Mouse (Mus musculus) mouse trophoblast stem cell (cell line): ENCODE results near the gene Grm6.

Source experiments
- in situ Hi-C, 2 experiments: fragments of 300-500 bp; cut with MseI, MboI; formaldehyde crosslinking; loops; 2 replicates in 1 of 2; 3 replicates in 1 of 2; pipeline ENCODE4 v1.15.1; 2025

Gene Grm6

DNA sequence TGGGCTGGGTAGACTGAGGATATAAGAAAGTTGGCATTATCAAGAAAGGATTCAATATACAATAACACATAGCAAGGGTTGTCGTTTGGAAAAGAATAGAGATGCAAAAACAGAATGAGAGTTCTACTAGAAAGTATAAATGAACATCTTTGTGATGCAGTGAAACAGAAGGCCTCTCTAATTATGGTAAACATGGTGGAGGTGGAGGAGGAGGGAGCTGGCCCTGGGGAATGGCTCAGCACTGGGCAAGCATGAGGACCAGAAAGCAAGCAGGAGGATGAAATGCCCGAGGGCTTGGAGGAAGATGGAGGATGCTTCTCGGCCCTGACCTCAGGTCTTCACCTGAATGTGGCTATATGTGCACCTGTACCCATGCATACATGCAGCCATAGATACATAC, 64.0 kb downstream of the Grm6 start:
- in situ Hi-C loops = no loop called here
